Mouse (Mus musculus) stomach, embryonic 16.5 days (tissue): ENCODE measurements around the gene Tbc1d22a. TPM values are rescaled to one million over a fixed set of nuclear protein-coding genes. Genes with fewer than 3 reads are reported as not detected.

Source experiments
- ATAC-seq: fragments of 200-750 bp; cut with Nextera tagmentation; 2 replicates; pipeline ENCODE4 v1.8.0; 2017; ENCODE audit warnings: moderate number of reproducible peaks, moderate TSS enrichment; ENCODE audit not compliant: insufficient read depth, low FRiP score
- H3K27ac ChIP-seq: fragments of 300-500 bp; sonication (generic); 2 replicates; pipeline ENCODE4 v1.5.1; 2014; ENCODE audit warnings: low read length
- H3K27me3 ChIP-seq: fragments of 300-500 bp; sonication (generic); 2 replicates; pipeline ENCODE4 v1.6.1; 2014; ENCODE audit warnings: low read length, control low read depth, mixed read lengths; ENCODE audit not compliant: control insufficient read depth, insufficient read depth
- H3K36me3 ChIP-seq: fragments of 300-500 bp; sonication (generic); 2 replicates; pipeline ENCODE4 v1.6.1; 2014; ENCODE audit warnings: low read length; ENCODE audit not compliant: control insufficient read depth, insufficient read depth
- H3K4me1 ChIP-seq: fragments of 300-500 bp; sonication (generic); 2 replicates; pipeline ENCODE4 v1.6.1; 2014; ENCODE audit warnings: low read length, control low read depth, mixed read lengths; ENCODE audit not compliant: control insufficient read depth, insufficient read depth
- H3K4me2 ChIP-seq: fragments of 300-500 bp; sonication (generic); 2 replicates; pipeline ENCODE4 v1.6.1; 2014; ENCODE audit warnings: low read depth, low read length, mixed read lengths
- H3K4me3 ChIP-seq: fragments of 300-500 bp; sonication (generic); replicated peaks from 2 replicates; pipeline ENCODE4 v1.5.1; 2014; ENCODE audit warnings: mild to moderate bottlenecking, low read length
- H3K9ac ChIP-seq: fragments of 300-500 bp; sonication (generic); 2 replicates; pipeline ENCODE4 v1.6.1; 2014; ENCODE audit warnings: low read length
- H3K9me3 ChIP-seq: fragments of 300-500 bp; sonication (generic); replicated peaks from 2 replicates; pipeline ENCODE4 v1.6.1; 2016; ENCODE audit warnings: low read length, control low read depth; ENCODE audit not compliant: control insufficient read depth
- WGBS: fragments of 180-500 bp; shearing (Covaris S2); extraction: QIAGEN DNeasy Blood & Tissue Kit; methylation state at CpG from one replicate; pipeline ENCODE4 v1.1.7; 2014; 5-methylcytosine and 5-hydroxymethylcytosine counted together
- polyA plus RNA-seq: library from polyadenylated mRNA; unstranded; fragments of >200 nt; fragmentation: Nextera tagmentation; extraction: Ambion mirVana; gene quantifications from 2 replicates; pipeline ENCODE4 v1.2.1, GENCODE M21; 2015

Tbc1d22a gene
- polyA plus RNA-seq, 1 experiment from 2014 or later = 12.0 TPM

GRCm38 (mm10) chr15:86415951-86416350 lies 201.7 kb downstream of the Tbc1d22a start:
- ATAC-seq = no peak
- no peaks in the 10 kb centered on the region for H3K36me3 ChIP-seq
- H3K27ac ChIP-seq = no peak overlapping the region
- H3K4me3 ChIP-seq = no peak overlapping the region
- H3K4me2 ChIP-seq = no peak overlapping the region
- no peak overlapping the region for H3K9ac ChIP-seq
- no peaks in the 10 kb centered on the region for H3K9me3 ChIP-seq
- no peaks in the 10 kb centered on the region for H3K4me1 ChIP-seq
- no peaks in the 10 kb centered on the region for H3K27me3 ChIP-seq
- WGBS = 78% methylated on average over 6 of the region's 6 CpGs

- Histone ChIP-seq H3K4me2 (no peak overlapping the region), H3K9me3 (no peaks in the 10 kb centered on the region), H3K27ac (no peak overlapping the region), H3K4me1 (no peaks in the 10 kb centered on the region), H3K27me3 (no peaks in the 10 kb centered on the region), H3K36me3 (no peaks in the 10 kb centered on the region), H3K4me3 (no peak overlapping the region), H3K9ac (no peak overlapping the region)
- 82% methylated on average over 2 of the region's 2 CpGs for WGBS
- no peak for ATAC-seq
Observed at GRCm38 (mm10) chr15:86418436-86418835, 204.2 kb downstream of the Tbc1d22a start.

GRCm38 (mm10) chr15:86419620-86420019 lies 205.4 kb downstream of the Tbc1d22a start:
- no peaks in the 10 kb centered on the region for H3K36me3 ChIP-seq
- H3K9me3 ChIP-seq = no peaks in the 10 kb centered on the region
- H3K9ac ChIP-seq = no peak overlapping the region
- H3K27ac ChIP-seq = no peak overlapping the region
- no peaks in the 10 kb centered on the region for H3K27me3 ChIP-seq
- no peaks in the 10 kb centered on the region for H3K4me1 ChIP-seq
- ATAC-seq = no peak
- WGBS = 80% methylated on average over 6 of the region's 6 CpGs
- H3K4me3 ChIP-seq = no peak overlapping the region
- H3K4me2 ChIP-seq = no peak overlapping the region

GRCm38 (mm10) chr15:86422858-86423257 lies 208.6 kb downstream of the Tbc1d22a start:
- no peak overlapping the region for H3K4me3 ChIP-seq
- no peaks in the 10 kb centered on the region for H3K36me3 ChIP-seq
- 41% methylated on average over 1 of the region's 1 CpGs for WGBS
- no peak overlapping the region for H3K4me2 ChIP-seq
- no peak overlapping the region for H3K9ac ChIP-seq
- no peaks in the 10 kb centered on the region for H3K27me3 ChIP-seq
- no peak overlapping the region for H3K27ac ChIP-seq
- H3K4me1 ChIP-seq = no peaks in the 10 kb centered on the region
- ATAC-seq = no peak
- H3K9me3 ChIP-seq = no peaks in the 10 kb centered on the region

GRCm38 (mm10) chr15:86423884-86424283 lies 209.6 kb downstream of the Tbc1d22a start:
- no peak overlapping the region for H3K4me3 ChIP-seq
- no peaks in the 10 kb centered on the region for H3K27me3 ChIP-seq
- H3K9me3 ChIP-seq = no peaks in the 10 kb centered on the region
- 52% methylated on average over 2 of the region's 2 CpGs for WGBS
- no peaks in the 10 kb centered on the region for H3K36me3 ChIP-seq
- H3K4me1 ChIP-seq = no peaks in the 10 kb centered on the region
- no peak overlapping the region for H3K9ac ChIP-seq
- no peak overlapping the region for H3K4me2 ChIP-seq
- no peak overlapping the region for H3K27ac ChIP-seq
- ATAC-seq = no peak

- WGBS = 55% methylated on average over 8 of the region's 8 CpGs
- H3K9ac ChIP-seq = no peak overlapping the region
- ATAC-seq = no peak
- no peaks in the 10 kb centered on the region for H3K27me3 ChIP-seq
- no peaks in the 10 kb centered on the region for H3K4me1 ChIP-seq
- H3K27ac ChIP-seq = no peak overlapping the region
- H3K9me3 ChIP-seq = no peaks in the 10 kb centered on the region
- no peak overlapping the region for H3K4me2 ChIP-seq
- H3K4me3 ChIP-seq = no peak overlapping the region
- H3K36me3 ChIP-seq = no peaks in the 10 kb centered on the region
Observed at GRCm38 (mm10) chr15:86424971-86425370, 210.7 kb downstream of the Tbc1d22a start.

- H3K9ac ChIP-seq = no peak overlapping the region
- no peak overlapping the region for H3K4me3 ChIP-seq
- no peaks in the 10 kb centered on the region for H3K4me1 ChIP-seq
- H3K4me2 ChIP-seq = no peak overlapping the region
- H3K9me3 ChIP-seq = no peaks in the 10 kb centered on the region
- WGBS = 78% methylated on average over 5 of the region's 5 CpGs
- no peak overlapping the region for H3K27ac ChIP-seq
- ATAC-seq = no peak
- H3K27me3 ChIP-seq = no peaks in the 10 kb centered on the region
- H3K36me3 ChIP-seq = no peaks in the 10 kb centered on the region
Observed at GRCm38 (mm10) chr15:86426364-86427000, 212.2 kb downstream of the Tbc1d22a start.

- H3K27me3 ChIP-seq = no peaks in the 10 kb centered on the region
- no peak overlapping the region for H3K9ac ChIP-seq
- H3K27ac ChIP-seq = no peak overlapping the region
- no peak for ATAC-seq
- H3K4me3 ChIP-seq = no peak overlapping the region
- no peak overlapping the region for H3K4me2 ChIP-seq
- WGBS = 71% methylated on average over 4 of the region's 4 CpGs
- no peaks in the 10 kb centered on the region for H3K4me1 ChIP-seq
- H3K36me3 ChIP-seq = no peaks in the 10 kb centered on the region
- H3K9me3 ChIP-seq = no peaks in the 10 kb centered on the region
Observed at GRCm38 (mm10) chr15:86427439-86427838, 213.2 kb downstream of the Tbc1d22a start.

- Histone ChIP-seq H3K36me3 (no peaks in the 10 kb centered on the region), H3K4me2 (no peak overlapping the region), H3K27me3 (no peaks in the 10 kb centered on the region), H3K4me3 (no peak overlapping the region), H3K27ac (no peak overlapping the region), H3K9ac (no peak overlapping the region), H3K4me1 (no peaks in the 10 kb centered on the region), H3K9me3 (no peaks in the 10 kb centered on the region)
- no peak for ATAC-seq
- 80% methylated on average over 5 of the region's 5 CpGs for WGBS
Observed at GRCm38 (mm10) chr15:86428496-86428895, 214.2 kb downstream of the Tbc1d22a start.
